Mouse (Mus musculus) olfactory bulb, adult 2 months (tissue): Measurements from ENCODE around the gene Aen.

Experiments
- CTCF ChIP-seq: fragments of 200-500 bp; IDR thresholded peaks from 2 replicates; pipeline ENCODE4 v1.5.1; 2012; ENCODE audit warnings: low read depth, mild to moderate bottlenecking, low read length, moderate library complexity; ENCODE audit not compliant: insufficient read depth
- POLR2A ChIP-seq: fragments of 200-500 bp; IDR thresholded peaks from 2 replicates; pipeline ENCODE4 v1.6.1; 2012; ENCODE audit warnings: mild to moderate bottlenecking, low read depth, low read length, moderate library complexity; ENCODE audit not compliant: insufficient read depth

DNA sequence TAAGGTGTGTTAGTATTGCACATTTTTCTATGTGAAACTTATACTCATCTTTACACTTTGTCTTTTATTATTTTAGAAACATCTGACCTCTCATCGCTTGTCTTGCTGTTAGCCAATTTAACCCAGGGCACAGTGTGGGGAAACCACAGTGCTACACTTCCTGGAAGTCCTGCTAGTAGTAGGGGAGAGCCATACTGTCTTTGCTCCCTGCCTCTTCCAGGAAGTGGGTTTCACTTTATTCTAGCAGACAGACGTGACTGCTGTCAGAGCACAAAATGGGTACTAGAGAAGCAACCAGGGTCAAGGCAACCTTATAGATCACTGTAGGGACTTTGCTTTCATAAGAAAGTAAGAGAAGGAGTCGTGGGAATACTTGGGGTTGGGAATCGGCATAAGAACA lies 41.6 kb upstream of the Aen start:
- TF ChIP-seq POLR2A (no peak), CTCF (no peak)
